Mouse (Mus musculus) intestine, postnatal 0 days (tissue): Measurements from ENCODE around the gene 4931414P19Rik. TPM values are rescaled to one million over a fixed set of nuclear protein-coding genes. Genes with fewer than 3 reads are reported as not detected.

Experiments used
- ATAC-seq: fragments of 200-750 bp; cut with Nextera tagmentation; 2 replicates; pipeline ENCODE4 v1.8.0; 2017; ENCODE audit warnings: mild to moderate bottlenecking, moderate TSS enrichment, moderate library complexity
- H3K27ac ChIP-seq: fragments of 300-500 bp; sonication (generic); 2 replicates; pipeline ENCODE4 v1.5.1; 2014; ENCODE audit warnings: mild to moderate bottlenecking, low read depth, low read length, moderate library complexity
- H3K27me3 ChIP-seq: fragments of 300-500 bp; sonication (generic); replicated peaks from 2 replicates; pipeline ENCODE4 v1.6.1; 2014; ENCODE audit warnings: low read length, mixed read lengths; ENCODE audit not compliant: control insufficient read depth, insufficient read depth
- H3K36me3 ChIP-seq: fragments of 300-500 bp; sonication (generic); 2 replicates; pipeline ENCODE4 v1.6.1; 2014; ENCODE audit warnings: mild to moderate bottlenecking, moderate library complexity; ENCODE audit not compliant: control insufficient read depth, insufficient read depth
- H3K4me1 ChIP-seq: fragments of 300-500 bp; sonication (generic); replicated peaks from 2 replicates; pipeline ENCODE4 v1.6.1; 2014; ENCODE audit warnings: antibody characterized with exemption, low read length, mixed read lengths; ENCODE audit not compliant: control insufficient read depth, insufficient read depth
- H3K4me2 ChIP-seq: fragments of 300-500 bp; sonication (generic); replicated peaks from 2 replicates; pipeline ENCODE4 v1.6.1; 2014; ENCODE audit warnings: low read depth, mild to moderate bottlenecking, moderate library complexity
- H3K4me3 ChIP-seq: fragments of 300-500 bp; sonication (generic); 2 replicates; pipeline ENCODE4 v1.5.1; 2014; ENCODE audit warnings: low read depth, low read length
- H3K9ac ChIP-seq: fragments of 300-500 bp; sonication (generic); 2 replicates; pipeline ENCODE4 v1.6.1; 2014; ENCODE audit warnings: mild to moderate bottlenecking, low read depth, low read length
- H3K9me3 ChIP-seq: fragments of 300-500 bp; sonication (generic); 2 replicates; pipeline ENCODE4 v1.6.1; 2016; ENCODE audit warnings: mixed run types; ENCODE audit not compliant: control insufficient read depth
- CTCF ChIP-seq: sonication (generic); IDR thresholded peaks from 2 replicates; pipeline ENCODE4 v1.5.1; 2016; ENCODE audit warnings: low read depth, mild to moderate bottlenecking, control low read depth, antibody characterized with exemption, moderate library complexity
- WGBS: fragments of 180-500 bp; shearing (Covaris S2); extraction: QIAGEN DNeasy Blood & Tissue Kit; methylation state at CpG from one replicate; pipeline ENCODE4 v1.1.7; 2014; 5-methylcytosine and 5-hydroxymethylcytosine counted together
- polyA plus RNA-seq: library from polyadenylated mRNA; unstranded; fragments of >200 nt; fragmentation: Nextera tagmentation; extraction: Ambion mirVana; gene quantifications from 2 replicates; pipeline ENCODE4 v1.2.1, GENCODE M21; 2015

Gene 4931414P19Rik
- polyA plus RNA-seq, 1 experiment from 2014 or later, result 2.9 TPM

GRCm38 (mm10) chr14:54569451-54570392, 36.1 kb downstream of the 4931414P19Rik start:
- Histone ChIP-seq H3K9ac (no peak overlapping the region), H3K4me2 (no peak overlapping the region), H3K27ac (no peak overlapping the region), H3K4me1 (0 out of 2 replicates have a peak, but pooled peaks cover 15% of the 10 kb centered on the region), H3K27me3 (no peaks in the 10 kb centered on the region), H3K4me3 (no peak overlapping the region), H3K36me3 (peaks cover 26% of the 10 kb centered on the region; the same call in 1 of the 2 replicates), H3K9me3 (no peaks in the 10 kb centered on the region)
- 71% methylated on average over 17 of the region's 17 CpGs for WGBS
- ATAC-seq, result no peak
- TF ChIP-seq CTCF, result no peak

GRCm38 (mm10) chr14:54568694-54569414, 36.9 kb downstream of the 4931414P19Rik start:
- no peak overlapping the region for H3K9ac ChIP-seq
- H3K9me3 ChIP-seq, result no peaks in the 10 kb centered on the region
- 0 out of 2 replicates have a peak, but pooled peaks cover 11% of the 10 kb centered on the region for H3K4me1 ChIP-seq
- no peaks in the 10 kb centered on the region for H3K27me3 ChIP-seq
- peaks cover 26% of the 10 kb centered on the region; the same call in 1 of the 2 replicates for H3K36me3 ChIP-seq
- no peak for ATAC-seq
- no peak overlapping the region for H3K27ac ChIP-seq
- H3K4me2 ChIP-seq, result no peak overlapping the region
- H3K4me3 ChIP-seq, result no peak overlapping the region
- TF ChIP-seq CTCF, result peak; percentile 89
- 74% methylated on average over 15 of the region's 15 CpGs for WGBS

- 77% methylated on average over 14 of the region's 14 CpGs for WGBS
Measured at GRCm38 (mm10) chr14:54560527-54561242, 45.1 kb downstream of the 4931414P19Rik start.

GRCm38 (mm10) chr14:54557330-54557729, 48.5 kb downstream of the 4931414P19Rik start:
- 78% methylated on average over 8 of the region's 8 CpGs for WGBS
- Histone ChIP-seq H3K9ac (no peak overlapping the region), H3K4me1 (no peaks in the 10 kb centered on the region), H3K9me3 (no peaks in the 10 kb centered on the region), H3K36me3 (no peaks in the 10 kb centered on the region), H3K4me2 (no peak overlapping the region), H3K4me3 (no peak overlapping the region), H3K27ac (no peak overlapping the region), H3K27me3 (no peaks in the 10 kb centered on the region)
- ATAC-seq, result no peak
- TF ChIP-seq CTCF, result no peak

More at GRCm38 (mm10) chr14:54560527-54561242, 45.1 kb downstream of the 4931414P19Rik start:
- Histone ChIP-seq H3K9me3 (no peaks in the 10 kb centered on the region), H3K4me2 (no peak overlapping the region), H3K27ac (no peak overlapping the region), H3K4me1 (no peaks in the 10 kb centered on the region), H3K36me3 (no peaks in the 10 kb centered on the region), H3K27me3 (no peaks in the 10 kb centered on the region), H3K4me3 (no peak overlapping the region), H3K9ac (no peak overlapping the region)
- no peak for TF ChIP-seq CTCF
- ATAC-seq, result no peak

- Histone ChIP-seq H3K4me2 (peak within 1 kb of the TSS; percentile 94), H3K36me3 (peaks cover 9% of the 10 kb centered on the region; the same call in 1 of the 2 replicates), H3K4me1 (no peaks in the 10 kb centered on the region), H3K9ac (peak within 1 kb of the TSS; percentile 72), H3K27ac (peak within 1 kb of the TSS; percentile 75), H3K4me3 (peak within 1 kb of the TSS; percentile 57), H3K27me3 (no peaks in the 10 kb centered on the region), H3K9me3 (no peaks in the 10 kb centered on the region)
- WGBS, result under 1% methylated on average over 76 of the region's 76 CpGs
- peak; percentile 84 for TF ChIP-seq CTCF
- ATAC-seq, result peak; percentile 97
Measured at GRCm38 (mm10) chr14:54553975-54554769, 51.6 kb downstream of the 4931414P19Rik start, which contains the start of gene Haus4. TSS of gene Haus4 (minus strand) at chr14:54554616.
